Mouse (Mus musculus) E14TG2a.4 (cell line): Measurements from ENCODE around the gene Cenpe.

Experiments used
- CTCF ChIP-seq: conservative IDR thresholded peaks from 2 replicates; pipeline ENCODE4 v1.5.1; 2014; ENCODE audit warnings: low read length
- NANOG ChIP-seq: IDR thresholded peaks from 2 replicates; pipeline ENCODE4 v1.6.1; 2014; ENCODE audit warnings: borderline replicate concordance, low read length, mixed read lengths
- POU5F1 ChIP-seq: IDR thresholded peaks from 2 replicates; pipeline ENCODE4 v1.6.1; 2014; ENCODE audit warnings: low read length, borderline replicate concordance

GRCm38 (mm10) chr3:135288138-135288750, 75.9 kb downstream of the Cenpe start:
- TF ChIP-seq CTCF: no peak
- no peak for TF ChIP-seq POU5F1
- TF ChIP-seq NANOG: no peak
